Mouse (Mus musculus) small intestine, adult 2 months (tissue): Measurements from ENCODE around the gene 1700025G04Rik.

Experiments
- CTCF ChIP-seq: fragments of 200-500 bp; IDR thresholded peaks from 2 replicates; pipeline ENCODE4 v1.5.1; 2012; ENCODE audit warnings: low read depth, mild to moderate bottlenecking, control low read depth, inconsistent platforms, low read length, moderate library complexity, mixed read lengths; ENCODE audit not compliant: insufficient replicate concordance, insufficient read length; ENCODE audit errors: extremely low read depth
- POLR2A ChIP-seq: fragments of 200-500 bp; IDR thresholded peaks from 2 replicates; pipeline ENCODE4 v1.6.1; 2012; ENCODE audit warnings: low read depth, mild to moderate bottlenecking, control low read depth, inconsistent platforms, low read length, moderate library complexity

GRCm38 (mm10) chr1:151895406-151895805 is 194.5 kb downstream of the 1700025G04Rik start:
- TF ChIP-seq POLR2A (no peak), CTCF (no peak)
